Mouse (Mus musculus): ENCODE measurements around the gene Bcan.

Bcan gene

GRCm38 (mm10) chr3:87996971-87997614, 2.9 kb downstream of the Bcan start:
- whole genome bisulfite sequencing: 5% methylated on average over 49 of the region's 49 CpGs

DNA sequence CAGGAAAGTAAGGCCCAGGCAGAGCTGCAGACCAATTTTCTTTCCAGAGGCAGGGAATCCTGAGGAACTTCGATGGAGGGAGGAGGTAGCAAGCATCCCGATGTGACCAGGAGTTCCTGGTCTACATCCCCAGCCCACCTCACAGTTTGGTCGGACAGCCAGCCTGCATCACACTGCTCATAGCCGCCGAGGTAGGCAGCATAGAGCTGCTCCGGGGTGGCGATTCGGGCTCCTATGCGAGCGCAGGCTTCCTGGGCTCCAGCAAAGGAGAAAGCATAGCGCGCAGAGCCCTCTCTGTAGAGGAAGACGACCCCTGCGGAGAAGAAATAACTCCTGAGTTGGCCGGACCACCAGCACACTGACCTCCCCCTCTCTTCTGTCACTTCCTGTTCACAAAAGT, 3.6 kb downstream of the Bcan start:
- WGBS: 45% methylated on average over 15 of the region's 15 CpGs

- 49% methylated on average over 11 of the region's 11 CpGs for WGBS
Measured at GRCm38 (mm10) chr3:87995331-87995730, 4.7 kb downstream of the Bcan start.

- 42% methylated on average over 5 of the region's 6 CpGs for WGBS
Measured at GRCm38 (mm10) chr3:87993436-87993835, 6.6 kb downstream of the Bcan start.

- 51% methylated on average over 10 of the region's 10 CpGs for WGBS
Measured at GRCm38 (mm10) chr3:87989935-87990334, 10.1 kb downstream of the Bcan start.

GRCm38 (mm10) chr3:87988068-87988467, 12.0 kb downstream of the Bcan start:
- 20% methylated on average over 15 of the region's 15 CpGs for WGBS

- WGBS: 6% methylated on average over 15 of the region's 15 CpGs
Measured at GRCm38 (mm10) chr3:87987633-87988032, 12.4 kb downstream of the Bcan start.

- 2% methylated on average over 17 of the region's 17 CpGs for WGBS
Measured at GRCm38 (mm10) chr3:87986868-87987267, 13.2 kb downstream of the Bcan start.

DNA sequence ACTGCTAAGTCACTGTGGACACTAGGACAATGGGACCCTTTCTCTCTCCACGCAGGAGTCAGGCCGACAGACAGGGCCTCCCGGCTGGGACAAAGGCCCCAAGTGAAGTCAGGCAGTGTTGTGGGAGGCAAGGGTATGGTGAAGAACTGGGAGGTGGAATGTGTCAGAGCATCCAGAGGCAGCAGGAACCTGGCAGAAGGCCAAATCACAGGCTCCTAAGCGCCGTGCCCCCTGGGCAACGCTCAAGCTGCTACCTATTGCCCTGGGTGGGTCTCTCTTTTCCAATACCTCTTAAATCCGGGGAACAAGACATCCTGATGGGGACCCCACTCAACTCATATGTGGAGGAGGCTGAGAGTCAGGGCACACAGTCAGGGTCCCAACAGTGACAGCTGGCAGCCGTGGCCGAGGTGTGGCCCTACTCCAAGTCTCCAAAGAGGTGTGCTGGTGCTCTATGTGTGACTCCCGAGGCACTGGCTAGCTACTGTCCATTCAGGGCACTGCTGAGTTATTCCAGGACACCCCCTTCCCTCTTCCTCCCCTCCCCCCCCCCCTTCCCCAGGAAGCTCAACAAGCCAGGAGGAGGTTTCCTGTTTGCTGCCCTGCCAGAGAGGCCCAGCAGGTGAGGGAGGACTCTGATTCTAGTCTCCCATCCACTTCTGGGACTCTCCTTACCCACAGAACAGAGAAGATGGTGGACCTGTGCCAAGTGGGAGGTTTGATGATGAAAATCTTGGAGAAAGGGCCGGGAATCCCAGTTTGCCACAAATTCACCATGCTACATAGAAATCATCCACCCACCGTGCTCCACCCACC, 14.3 kb downstream of the Bcan start:
- WGBS: 41% methylated on average over 12 of the region's 12 CpGs

- 51% methylated on average over 3 of the region's 3 CpGs for WGBS
Measured at GRCm38 (mm10) chr3:87984094-87984493, 15.9 kb downstream of the Bcan start.

DNA sequence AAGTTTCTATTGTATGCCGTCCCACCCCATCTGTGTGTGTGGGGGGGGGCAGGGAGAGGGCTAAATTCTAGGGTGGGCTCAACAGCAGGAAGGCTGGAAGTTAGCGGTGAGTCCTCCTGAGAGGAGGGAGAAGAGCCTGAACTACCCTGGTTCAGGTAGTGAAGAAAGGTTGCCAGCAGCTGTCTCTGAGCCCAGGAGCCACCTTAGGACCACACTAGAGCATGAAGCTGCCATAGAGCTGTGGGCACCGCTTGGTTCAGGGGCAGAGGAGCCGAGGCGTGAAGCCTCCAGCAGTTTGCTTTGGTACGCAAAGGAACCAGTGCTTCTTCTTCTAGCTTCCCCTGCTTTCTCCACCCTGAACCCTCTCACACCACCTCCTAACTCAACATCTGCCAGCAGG, 16.4 kb downstream of the Bcan start:
- 75% methylated on average over 6 of the region's 6 CpGs for WGBS

GRCm38 (mm10) chr3:87982836-87983601, 17.0 kb downstream of the Bcan start:
- 38% methylated on average over 13 of the region's 13 CpGs for WGBS

DNA sequence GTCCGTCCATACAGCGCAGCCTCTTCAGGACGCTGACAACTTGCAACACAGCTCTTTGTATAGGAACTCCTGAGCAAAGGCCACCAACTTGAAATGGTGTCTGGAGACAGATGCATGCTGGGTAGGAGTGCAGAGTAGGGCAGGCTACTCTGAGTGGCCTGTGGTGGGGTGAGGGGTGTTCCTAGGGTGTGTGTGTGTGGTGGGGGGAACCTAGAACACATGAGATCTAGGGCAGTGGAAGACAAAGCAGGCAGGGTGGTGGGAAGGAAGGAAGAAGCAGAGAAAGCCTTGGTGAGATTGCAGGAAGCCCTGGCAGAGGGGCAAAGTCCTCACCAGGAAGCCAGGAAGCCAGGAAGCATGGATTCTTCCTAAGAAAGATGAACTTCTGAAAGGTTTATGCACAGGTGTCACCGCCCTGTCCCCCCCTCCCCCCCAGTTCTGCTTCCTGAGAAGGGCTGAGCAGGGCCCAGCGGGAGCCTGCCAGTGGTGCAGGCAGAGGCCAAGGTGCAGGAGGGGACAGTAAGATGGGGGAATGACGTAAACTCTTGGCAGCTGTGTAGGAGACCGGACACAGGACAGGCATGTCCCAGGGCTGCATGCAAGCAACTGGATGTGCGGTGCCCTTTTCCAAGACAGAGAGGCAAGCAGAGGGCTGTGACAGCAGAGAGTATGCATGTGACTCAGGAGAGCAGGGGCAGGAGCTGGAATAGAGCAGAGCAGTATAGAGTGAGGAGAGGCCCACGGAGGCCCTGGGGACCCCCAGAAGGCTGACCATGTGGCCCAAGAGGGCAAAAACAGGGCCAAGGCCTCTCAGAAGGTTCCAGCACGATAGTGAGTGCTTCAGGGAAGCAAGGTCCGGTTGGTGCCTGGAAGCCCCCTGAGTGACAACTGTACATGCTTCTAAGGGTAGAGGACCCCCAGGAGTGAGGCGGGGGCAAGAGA, 17.9 kb downstream of the Bcan start:
- 57% methylated on average over 12 of the region's 12 CpGs for WGBS

DNA sequence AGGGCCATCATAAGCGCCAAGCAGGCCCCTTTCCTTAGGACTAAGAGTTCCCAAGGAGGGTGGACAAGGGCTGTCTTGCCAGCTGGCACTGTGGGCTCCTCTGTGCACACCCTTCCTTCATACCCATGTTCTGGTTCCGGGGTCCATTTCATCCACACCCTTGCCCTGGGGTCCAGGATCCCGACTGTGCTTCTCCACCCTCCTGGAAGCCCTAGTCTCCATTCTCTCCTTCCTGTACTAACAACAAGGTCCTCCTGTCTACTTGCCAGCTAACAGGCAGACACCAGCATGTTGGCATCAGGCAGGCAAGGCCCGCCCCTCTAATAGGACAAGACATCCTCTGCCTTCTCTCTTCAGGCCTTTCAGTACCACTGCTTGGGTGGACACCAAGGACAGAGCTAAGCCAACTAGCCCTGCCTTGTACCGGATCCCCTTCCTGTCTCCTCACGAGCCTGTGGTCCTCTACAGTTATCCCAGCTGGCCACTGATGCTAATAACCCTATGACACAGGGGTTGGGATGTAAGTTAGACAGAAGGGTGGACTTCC, 18.7 kb downstream of the Bcan start:
- 80% methylated on average over 6 of the region's 6 CpGs for WGBS

DNA sequence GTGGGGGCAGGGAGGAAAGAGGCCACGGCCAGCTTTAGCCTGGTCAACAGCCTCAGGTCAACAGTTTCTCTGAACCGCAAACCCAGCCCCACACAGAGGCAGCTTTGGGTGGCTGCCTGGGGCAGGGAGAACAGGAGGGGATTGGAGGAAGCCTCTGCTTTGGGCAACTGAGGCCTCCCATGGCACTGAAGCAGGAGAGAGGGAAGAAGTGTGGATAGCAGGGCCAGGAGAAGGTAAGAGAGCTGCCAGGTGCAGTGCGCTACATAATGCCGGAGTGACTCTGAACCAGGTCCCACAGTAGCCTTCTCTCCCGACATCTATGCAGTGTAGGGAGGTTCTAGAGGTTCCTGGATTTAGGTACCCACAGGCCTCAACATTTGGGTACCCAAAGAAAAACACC, 19.3 kb downstream of the Bcan start:
- WGBS: 79% methylated on average over 5 of the region's 5 CpGs

DNA sequence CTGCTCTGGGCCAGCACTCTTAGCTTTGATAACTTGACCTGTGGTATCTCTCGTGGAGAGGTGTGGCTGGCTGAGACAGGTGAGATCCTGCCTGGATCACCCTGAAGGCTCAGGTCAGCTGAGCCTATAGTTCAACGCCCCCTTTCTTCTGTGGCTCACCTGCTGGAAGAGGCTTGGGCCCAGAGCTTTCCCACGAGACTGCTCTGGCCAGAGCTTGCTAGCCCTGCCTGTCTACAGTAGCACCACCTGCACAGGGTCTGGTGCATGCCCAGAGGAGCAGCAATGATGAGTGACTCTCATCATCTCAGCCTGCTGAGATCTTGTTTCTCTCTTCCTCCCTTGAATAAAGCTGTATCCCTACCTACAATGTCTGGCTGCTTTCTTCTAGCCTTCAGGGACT, 19.9 kb downstream of the Bcan start:
- WGBS: 84% methylated on average over 3 of the region's 3 CpGs

- WGBS: 95% methylated on average over 5 of the region's 5 CpGs
Measured at GRCm38 (mm10) chr3:87979493-87979892, 20.5 kb downstream of the Bcan start.

GRCm38 (mm10) chr3:87974381-87974987, 25.5 kb downstream of the Bcan start:
- WGBS: 53% methylated on average over 12 of the region's 12 CpGs

GRCm38 (mm10) chr3:87973593-87974380, 26.2 kb downstream of the Bcan start:
- 52% methylated on average over 14 of the region's 14 CpGs for WGBS

DNA sequence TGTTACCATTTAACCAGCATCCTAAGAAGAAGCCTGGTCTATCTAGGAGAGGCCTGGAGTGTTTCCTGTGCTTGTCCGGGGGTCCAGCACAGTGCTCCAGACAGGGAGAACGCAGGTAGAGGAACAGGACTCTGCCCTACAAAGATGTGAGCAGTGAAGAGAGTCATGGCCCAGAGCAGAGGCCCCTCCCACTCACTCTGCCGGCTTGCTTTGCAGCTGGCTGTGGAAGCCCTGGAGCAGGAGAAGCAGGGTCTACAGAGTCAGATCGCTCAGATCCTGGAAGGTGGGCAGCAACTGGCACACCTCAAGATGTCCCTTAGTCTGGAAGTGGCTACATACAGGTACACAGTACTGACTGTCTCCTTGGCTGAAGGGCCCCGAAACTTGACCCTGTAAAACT, 27.3 kb downstream of the Bcan start:
- 50% methylated on average over 5 of the region's 5 CpGs for WGBS

Data from cerebral cortex, adult 2 months (tissue).